Mouse (Mus musculus) heart, postnatal 0 days (tissue): ENCODE data around the gene Fastkd2.

Experiments
- CTCF ChIP-seq: IDR thresholded peaks from 2 replicates; pipeline ENCODE4 v1.5.1; 2016; ENCODE audit warnings: antibody characterized with exemption, control low read depth, low read depth
- EP300 ChIP-seq: IDR thresholded peaks from 2 replicates; pipeline ENCODE4 v1.6.1; 2016; ENCODE audit warnings: antibody characterized with exemption, low read depth

DNA sequence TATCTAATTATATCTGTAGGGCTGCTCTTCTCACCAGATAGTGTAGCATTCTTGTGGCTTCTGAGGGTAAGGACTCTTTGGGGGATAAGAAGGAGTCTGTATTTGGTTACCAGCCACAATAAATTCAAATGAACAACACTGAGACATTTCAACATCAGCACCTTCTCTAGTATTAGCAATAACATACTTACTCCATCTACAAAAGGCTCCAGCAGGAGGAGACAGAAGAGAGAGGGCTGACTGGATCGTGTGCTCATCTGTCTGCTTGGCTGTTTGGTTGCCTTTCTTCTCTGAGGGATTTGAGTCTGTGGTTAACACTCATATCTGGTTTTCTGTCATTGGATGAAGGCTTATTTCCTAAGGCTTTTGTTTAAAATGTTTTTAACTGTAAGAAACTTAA is 46.0 kb downstream of the Fastkd2 start:
- TF ChIP-seq CTCF (peak; percentile 3; the same call in 1 of the 2 replicates), EP300 (no peak)
